In genomic region chr16:62853611-62854126, GRCm38 (mm10) we compare ENCODE assay signal across 8 mouse cellular contexts. TPM values are rescaled to one million over a fixed set of nuclear protein-coding genes. Genes with fewer than 3 reads are reported as not detected.
A peak's percentile ranks its signal among the peaks of the same experiment; 100 is the strongest.
DNase-seq lines count a peak whose midpoint lies in the region; ATAC-seq and TF ChIP-seq lines count a peak whose summit lies in the region.

No protein-coding gene starts in this region.

- intact Hi-C loops in left cerebral cortex, postnatal 36 days (cut with DNase I) = no loop called here

- no peaks in the 10 kb centered on the region for H3K27me3 ChIP-seq in lung, embryonic 14.5 days (ENCODE audit: insufficient read depth, low read length)
- H3K27me3 ChIP-seq in forebrain, embryonic 10.5 days (ENCODE audit: poor library complexity, severe bottlenecking) = peaks cover 4% of the 10 kb centered on the region; the same call in 1 of the 2 replicates
- H3K27me3 ChIP-seq in limb, embryonic 15.5 days = no peaks in the 10 kb centered on the region
- no peaks in the 10 kb centered on the region for H3K27me3 ChIP-seq in stomach, embryonic 15.5 days (replicated peaks)

- 16% methylated on average over 3 of the region's 3 CpGs for WGBS in lung, embryonic 14.5 days
- 27% methylated on average over 3 of the region's 3 CpGs for WGBS in forebrain, embryonic 10.5 days
- 14% methylated on average over 3 of the region's 3 CpGs for WGBS in limb, embryonic 15.5 days
- 16% methylated on average over 3 of the region's 3 CpGs for WGBS in stomach, embryonic 15.5 days

- no peaks in the 10 kb centered on the region for H3K9me3 ChIP-seq in lung, embryonic 14.5 days (ENCODE audit: low read depth, low read length)
- H3K9me3 ChIP-seq in forebrain, embryonic 10.5 days = no peaks in the 10 kb centered on the region
- H3K9me3 ChIP-seq in limb, embryonic 15.5 days = no peaks in the 10 kb centered on the region
- H3K9me3 ChIP-seq in stomach, embryonic 15.5 days = no peaks in the 10 kb centered on the region

- H3K27ac ChIP-seq in lung, embryonic 14.5 days (ENCODE audit: low read depth) = peak overlapping the region; percentile 91
- peak overlapping the region; percentile 91 for H3K27ac ChIP-seq in forebrain, embryonic 10.5 days
- H3K27ac ChIP-seq in limb, embryonic 15.5 days = 0 out of 2 replicates have a peak overlapping the region, but pooled peaks have one; percentile 79
- H3K27ac ChIP-seq in stomach, embryonic 15.5 days = no peak overlapping the region

- no peaks in the 10 kb centered on the region for H3K4me1 ChIP-seq in lung, embryonic 14.5 days (ENCODE audit: insufficient read depth)
- peaks cover 16% of the 10 kb centered on the region for H3K4me1 ChIP-seq in forebrain, embryonic 10.5 days
- no peaks in the 10 kb centered on the region; the same call in 1 of the 2 replicates for H3K4me1 ChIP-seq in limb, embryonic 15.5 days
- H3K4me1 ChIP-seq in stomach, embryonic 15.5 days = no peaks in the 10 kb centered on the region

- peak overlapping the region; percentile 84 for H3K9ac ChIP-seq in lung, embryonic 14.5 days
- H3K9ac ChIP-seq in limb, embryonic 15.5 days = peak overlapping the region; percentile 57
- peak overlapping the region; percentile 59 for H3K9ac ChIP-seq in stomach, embryonic 15.5 days

- H3K4me3 ChIP-seq in lung, embryonic 14.5 days (ENCODE audit: low read depth, low read length) = peak overlapping the region; percentile 63
- peak overlapping the region; percentile 69 for H3K4me3 ChIP-seq in forebrain, embryonic 10.5 days
- peak overlapping the region; percentile 60 for H3K4me3 ChIP-seq in limb, embryonic 15.5 days
- peak overlapping the region; percentile 60 for H3K4me3 ChIP-seq in stomach, embryonic 15.5 days (replicated peaks)

- ATAC-seq in lung, embryonic 14.5 days (ENCODE audit: insufficient read depth) = peak; percentile 31; the same call in 1 of the 2 replicates
- no peak for ATAC-seq in limb, embryonic 15.5 days (ENCODE audit: insufficient number of reproducible peaks, low FRiP score, low TSS enrichment, low read depth)
- no peak for ATAC-seq in stomach, embryonic 15.5 days (ENCODE audit: insufficient read depth, low FRiP score, low read depth)

- no peak for TF ChIP-seq CTCF in lung, embryonic 14.5 days (IDR thresholded peaks at IDR 0.05; ENCODE audit: low read depth)

- DNase-seq in lung, embryonic 14.5 days = no peak
- no peak for DNase-seq in lung, postnatal 14 days
- DNase-seq in forebrain, embryonic 10.5 days (ENCODE audit: extremely low spot score, low spot score) = peak; percentile 18
- DNase-seq in frontal cortex, postnatal 25 days (ENCODE audit: low spot score in 2 of 2) = no peak
- DNase-seq in layer of hippocampus, adult 18-20 months (ENCODE audit: low spot score in 2 of 2) = no peak
- no peak for DNase-seq in left cerebral cortex, postnatal 36 days (ENCODE audit: low spot score in 2 of 2)

- peak overlapping the region; percentile 81 for H3K4me2 ChIP-seq in lung, embryonic 14.5 days
- H3K4me2 ChIP-seq in limb, embryonic 15.5 days = peak overlapping the region; percentile 65
- H3K4me2 ChIP-seq in stomach, embryonic 15.5 days = peak overlapping the region; percentile 90

- H3K36me3 ChIP-seq in lung, embryonic 14.5 days (ENCODE audit: insufficient read depth) = no peaks in the 10 kb centered on the region
- H3K36me3 ChIP-seq in forebrain, embryonic 10.5 days (replicated peaks) = no peaks in the 10 kb centered on the region
- H3K36me3 ChIP-seq in limb, embryonic 15.5 days = no peaks in the 10 kb centered on the region
- no peaks in the 10 kb centered on the region for H3K36me3 ChIP-seq in stomach, embryonic 15.5 days

RNA-seq across cellular contexts. Expression of gene Pros1, which starts 0.4 kb away (rescaled TPM):
- 59.7 and 60.3 TPM in 2 replicates for polyA plus RNA-seq in lung, embryonic 14.5 days (2014; fragmentation: Nextera tagmentation; extraction: Ambion mirVana)
- 16.9 and 17.0 TPM in 2 replicates for polyA plus RNA-seq in forebrain, embryonic 10.5 days (2016; fragmentation: Nextera tagmentation; extraction: Ambion mirVana)
- polyA plus RNA-seq in limb, embryonic 15.5 days (2015; fragmentation: Nextera tagmentation; extraction: Ambion mirVana) = 52.9 and 58.4 TPM in 2 replicates
- polyA plus RNA-seq in stomach, embryonic 15.5 days (2015; fragmentation: Nextera tagmentation; extraction: Ambion mirVana) = 32.5 TPM in 2 replicates
- 1 to 10 TPM; 8.9 to 10.0 TPM for total RNA-seq in layer of hippocampus, adult 18-20 months (2021)
- total RNA-seq in left cerebral cortex, postnatal 36 days (2021) = 1 to 10 TPM; 8.3 to 9.6 TPM

RNA-seq across cellular contexts. Expression of gene Arl13b, which starts 6.8 kb away (rescaled TPM):
- polyA plus RNA-seq in lung, embryonic 14.5 days (2014; fragmentation: Nextera tagmentation; extraction: Ambion mirVana) = 20.0 and 21.4 TPM in 2 replicates
- 15.3 and 16.4 TPM in 2 replicates for polyA plus RNA-seq in forebrain, embryonic 10.5 days (2016; fragmentation: Nextera tagmentation; extraction: Ambion mirVana)
- polyA plus RNA-seq in limb, embryonic 15.5 days (2015; fragmentation: Nextera tagmentation; extraction: Ambion mirVana) = 25.2 and 27.3 TPM in 2 replicates
- 18.0 and 20.1 TPM in 2 replicates for polyA plus RNA-seq in stomach, embryonic 15.5 days (2015; fragmentation: Nextera tagmentation; extraction: Ambion mirVana)
- 10 to 100 TPM; 10.3 to 13.5 TPM for total RNA-seq in layer of hippocampus, adult 18-20 months (2021)
- total RNA-seq in left cerebral cortex, postnatal 36 days (2021) = 10 to 100 TPM in 1 of 2 experiments, 1 to 10 TPM in 1; 10.0 to 11.9 TPM

RNA-seq across cellular contexts. Expression of gene Stx19, which starts 39.2 kb away (rescaled TPM):
- 2.4 TPM in 2 replicates for polyA plus RNA-seq in lung, embryonic 14.5 days (2014; fragmentation: Nextera tagmentation; extraction: Ambion mirVana)
- 0.30 and 0.39 TPM in 2 replicates for polyA plus RNA-seq in forebrain, embryonic 10.5 days (2016; fragmentation: Nextera tagmentation; extraction: Ambion mirVana)
- polyA plus RNA-seq in limb, embryonic 15.5 days (2015; fragmentation: Nextera tagmentation; extraction: Ambion mirVana) = 1.7 and 2.1 TPM in 2 replicates
- 4.2 and 4.5 TPM in 2 replicates for polyA plus RNA-seq in stomach, embryonic 15.5 days (2015; fragmentation: Nextera tagmentation; extraction: Ambion mirVana)
- total RNA-seq in layer of hippocampus, adult 18-20 months (2021) = not detected
- not detected for total RNA-seq in left cerebral cortex, postnatal 36 days (2021)
